Mouse (Mus musculus) hindbrain, embryonic 13.5 days (tissue): Measurements from ENCODE around the gene Mlph. TPM values are rescaled to one million over a fixed set of nuclear protein-coding genes. Genes with fewer than 3 reads are reported as not detected.

Source experiments
- polyA plus RNA-seq: library from polyadenylated mRNA; unstranded; fragments of >200 nt; fragmentation: Nextera tagmentation; extraction: Ambion mirVana; gene quantifications from 2 replicates; pipeline ENCODE4 v1.2.1, GENCODE M21; 2015

The Mlph gene
- polyA plus RNA-seq, 1 experiment from 2014 or later: 0.04 TPM

Other genes starting within 250 kb of the Mlph start
- 6.4 and 10.0 TPM in 2 replicates for gene Col6a3, start 71.1 kb upstream of the Mlph start, polyA plus RNA-seq
- not detected in 2 replicates for gene Prlh, start 38.0 kb downstream of the Mlph start, polyA plus RNA-seq
- gene Rab17, start 54.6 kb downstream of the Mlph start, polyA plus RNA-seq: 0.25 and 0.55 TPM in 2 replicates
- 35.5 and 39.1 TPM in 2 replicates for gene Lrrfip1, start 83.7 kb downstream of the Mlph start, polyA plus RNA-seq
- gene Rbm44, start 230.0 kb downstream of the Mlph start, polyA plus RNA-seq: 0.16 and 0.23 TPM in 2 replicates